Mouse (Mus musculus) intestine, postnatal 0 days (tissue): Measurements from ENCODE around the gene Rad9a. TPM values are rescaled to one million over a fixed set of nuclear protein-coding genes. Genes with fewer than 3 reads are reported as not detected.

Experiments
- ATAC-seq: fragments of 200-750 bp; cut with Nextera tagmentation; 2 replicates; pipeline ENCODE4 v1.8.0; 2017; ENCODE audit warnings: mild to moderate bottlenecking, moderate TSS enrichment, moderate library complexity
- H3K27ac ChIP-seq: fragments of 300-500 bp; sonication (generic); 2 replicates; pipeline ENCODE4 v1.5.1; 2014; ENCODE audit warnings: mild to moderate bottlenecking, low read depth, low read length, moderate library complexity
- H3K27me3 ChIP-seq: fragments of 300-500 bp; sonication (generic); replicated peaks from 2 replicates; pipeline ENCODE4 v1.6.1; 2014; ENCODE audit warnings: low read length, mixed read lengths; ENCODE audit not compliant: control insufficient read depth, insufficient read depth
- H3K36me3 ChIP-seq: fragments of 300-500 bp; sonication (generic); 2 replicates; pipeline ENCODE4 v1.6.1; 2014; ENCODE audit warnings: mild to moderate bottlenecking, moderate library complexity; ENCODE audit not compliant: control insufficient read depth, insufficient read depth
- H3K4me1 ChIP-seq: fragments of 300-500 bp; sonication (generic); replicated peaks from 2 replicates; pipeline ENCODE4 v1.6.1; 2014; ENCODE audit warnings: antibody characterized with exemption, low read length, mixed read lengths; ENCODE audit not compliant: control insufficient read depth, insufficient read depth
- H3K4me2 ChIP-seq: fragments of 300-500 bp; sonication (generic); replicated peaks from 2 replicates; pipeline ENCODE4 v1.6.1; 2014; ENCODE audit warnings: low read depth, mild to moderate bottlenecking, moderate library complexity
- H3K4me3 ChIP-seq: fragments of 300-500 bp; sonication (generic); 2 replicates; pipeline ENCODE4 v1.5.1; 2014; ENCODE audit warnings: low read depth, low read length
- H3K9ac ChIP-seq: fragments of 300-500 bp; sonication (generic); 2 replicates; pipeline ENCODE4 v1.6.1; 2014; ENCODE audit warnings: mild to moderate bottlenecking, low read depth, low read length
- H3K9me3 ChIP-seq: fragments of 300-500 bp; sonication (generic); 2 replicates; pipeline ENCODE4 v1.6.1; 2016; ENCODE audit warnings: mixed run types; ENCODE audit not compliant: control insufficient read depth
- CTCF ChIP-seq: sonication (generic); IDR thresholded peaks from 2 replicates; pipeline ENCODE4 v1.5.1; 2016; ENCODE audit warnings: low read depth, mild to moderate bottlenecking, control low read depth, antibody characterized with exemption, moderate library complexity
- WGBS: fragments of 180-500 bp; shearing (Covaris S2); extraction: QIAGEN DNeasy Blood & Tissue Kit; methylation state at CpG from one replicate; pipeline ENCODE4 v1.1.7; 2014; 5-methylcytosine and 5-hydroxymethylcytosine counted together
- polyA plus RNA-seq: library from polyadenylated mRNA; unstranded; fragments of >200 nt; fragmentation: Nextera tagmentation; extraction: Ambion mirVana; gene quantifications from 2 replicates; pipeline ENCODE4 v1.2.1, GENCODE M21; 2015

Rad9a gene
- polyA plus RNA-seq, 1 experiment from 2014 or later, result 12.3 TPM

DNA sequence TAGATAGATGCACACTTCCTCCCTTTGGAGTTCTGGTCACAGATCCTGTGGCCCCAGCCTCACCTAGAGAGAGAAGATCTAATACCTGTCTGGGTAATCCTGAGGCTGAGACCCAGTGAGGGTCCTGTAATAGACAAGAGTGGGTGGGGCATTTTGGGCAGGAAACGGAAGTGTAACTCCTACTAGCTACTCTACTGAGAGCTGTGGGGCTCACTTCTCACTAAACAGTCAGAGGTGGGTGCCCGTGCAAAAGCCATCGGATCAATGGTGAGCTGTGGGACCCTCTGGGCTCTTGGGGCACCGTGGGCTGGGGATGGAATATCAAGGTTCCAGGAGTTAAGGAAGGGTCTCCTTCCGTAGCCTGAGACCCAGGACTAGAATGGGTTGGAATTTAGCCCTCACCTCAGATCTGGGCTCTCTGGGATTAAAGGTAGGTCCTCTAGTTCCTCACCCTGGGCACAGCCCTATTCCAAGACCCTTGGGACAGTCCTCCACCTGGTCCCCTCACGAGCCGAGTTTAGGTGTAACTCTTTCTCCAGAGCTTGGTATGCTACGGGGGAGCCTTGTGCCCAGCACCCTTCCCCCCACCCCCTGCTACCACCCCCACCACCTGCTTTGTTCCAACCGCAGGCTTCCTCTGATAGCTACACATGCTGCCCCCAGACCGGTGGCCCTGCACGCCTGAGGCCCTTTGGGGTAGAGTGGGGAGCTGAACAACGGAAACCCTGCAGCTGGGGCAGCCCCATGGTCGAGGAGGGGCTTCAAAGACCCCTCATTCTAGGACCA lies 46.8 kb downstream of the Rad9a start:
- H3K4me3 ChIP-seq, result no peak overlapping the region
- no peaks in the 10 kb centered on the region for H3K9me3 ChIP-seq
- H3K9ac ChIP-seq, result no peak overlapping the region
- WGBS, result 76% methylated on average over 13 of the region's 13 CpGs
- TF ChIP-seq CTCF, result no peak
- H3K36me3 ChIP-seq, result peaks cover 75% of the 10 kb centered on the region
- no peak overlapping the region for H3K27ac ChIP-seq
- H3K4me1 ChIP-seq, result peaks cover 4% of the 10 kb centered on the region; the same call in 1 of the 2 replicates
- no peaks in the 10 kb centered on the region for H3K27me3 ChIP-seq
- no peak overlapping the region for H3K4me2 ChIP-seq
- ATAC-seq, result no peak

DNA sequence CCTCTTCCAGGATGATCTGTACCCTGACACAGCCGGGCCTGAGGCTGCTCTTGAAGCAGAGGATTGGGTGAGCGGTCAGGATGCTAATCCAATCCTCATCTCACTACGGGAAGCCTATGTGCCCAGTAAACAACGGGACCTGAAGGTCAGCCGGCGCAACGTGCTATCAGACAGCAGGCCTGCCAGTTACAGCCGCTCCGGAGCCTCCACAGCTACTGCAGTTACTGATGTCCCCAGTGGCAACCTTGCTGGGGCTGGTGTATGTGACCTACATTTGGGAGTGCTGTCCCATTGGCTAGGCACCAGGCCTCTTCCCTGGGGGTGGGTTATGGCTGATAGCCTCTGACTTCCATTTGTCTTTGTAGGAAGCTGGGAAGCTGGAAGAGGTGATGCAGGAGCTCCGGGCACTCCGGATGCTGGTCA lies 48.2 kb downstream of the Rad9a start, which contains the start of gene Ptprcap:
Ptprcap (plus strand) TSS at position 373 of the 423 bp plus-strand sequence.
- no peak for TF ChIP-seq CTCF
- Histone ChIP-seq H3K4me3 (no peak within 1 kb of the TSS), H3K9me3 (no peaks in the 10 kb centered on the region), H3K27me3 (no peaks in the 10 kb centered on the region), H3K36me3 (peaks cover 61% of the 10 kb centered on the region), H3K4me1 (peaks cover 9% of the 10 kb centered on the region; the same call in 1 of the 2 replicates), H3K9ac (no peak within 1 kb of the TSS), H3K27ac (no peak within 1 kb of the TSS), H3K4me2 (no peak within 1 kb of the TSS)
- 72% methylated on average over 11 of the region's 11 CpGs for WGBS
- no peak for ATAC-seq

DNA sequence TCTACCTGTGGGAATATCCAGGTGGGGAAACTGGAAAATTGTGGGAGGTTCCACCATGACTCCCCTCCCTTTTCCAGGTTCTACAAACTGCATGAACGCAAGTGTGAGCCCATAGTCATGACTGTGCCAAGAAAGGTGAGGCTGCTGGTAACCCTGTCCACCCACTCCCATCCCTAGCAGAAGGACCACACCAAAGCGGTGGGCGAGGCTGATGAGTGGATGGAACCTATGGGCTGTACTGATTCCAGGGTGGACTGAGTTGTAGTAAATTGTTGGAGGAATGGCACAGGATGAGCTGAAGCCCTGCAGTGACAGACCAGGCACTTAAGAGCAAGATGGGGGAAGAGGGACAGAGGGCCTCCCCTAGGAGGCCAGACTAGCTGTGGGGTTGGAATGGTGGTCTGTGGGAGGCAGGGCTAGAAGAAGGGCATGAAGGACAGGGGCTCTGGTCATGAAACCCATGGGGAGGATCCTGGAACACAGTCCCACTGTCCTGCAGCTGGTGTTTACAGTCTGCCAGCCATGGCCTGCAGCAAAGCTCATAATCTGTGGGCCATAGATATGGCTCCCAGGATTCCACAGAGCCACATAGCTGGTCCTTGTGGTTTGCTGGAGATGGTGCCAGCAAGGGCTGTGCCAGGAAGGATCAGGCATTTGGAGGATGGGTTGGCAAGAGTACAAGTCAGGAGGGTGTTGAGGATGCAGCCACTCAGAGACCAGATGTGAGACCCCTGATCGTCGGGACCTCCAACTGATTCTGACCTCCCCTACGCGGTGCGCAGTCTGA lies 48.8 kb downstream of the Rad9a start:
- 91% methylated on average over 8 of the region's 8 CpGs for WGBS
- Histone ChIP-seq H3K36me3 (peaks cover 61% of the 10 kb centered on the region), H3K4me3 (no peak overlapping the region), H3K27me3 (no peaks in the 10 kb centered on the region), H3K27ac (no peak overlapping the region), H3K4me1 (peaks cover 9% of the 10 kb centered on the region; the same call in 1 of the 2 replicates), H3K9me3 (no peaks in the 10 kb centered on the region), H3K9ac (no peak overlapping the region), H3K4me2 (no peak overlapping the region)
- no peak for TF ChIP-seq CTCF
- no peak for ATAC-seq

DNA sequence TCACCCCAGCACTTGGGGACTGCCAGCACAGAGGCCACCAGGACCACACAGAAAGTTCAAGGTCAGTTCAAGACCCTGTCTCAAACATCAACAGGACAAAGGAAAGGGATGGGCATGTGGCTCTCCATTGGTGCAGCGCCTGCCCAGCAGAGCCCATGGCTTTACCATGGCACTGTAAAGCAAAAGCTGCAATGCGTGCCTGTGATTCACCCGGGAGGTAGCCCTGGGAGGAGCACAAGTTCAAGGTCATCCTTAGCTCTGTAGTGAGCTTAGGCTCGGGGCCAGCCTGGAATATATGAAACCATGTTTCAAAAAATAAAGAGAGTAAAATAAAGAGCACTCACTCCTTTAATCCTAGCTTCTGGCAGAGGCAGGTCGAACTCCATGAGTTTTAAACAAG lies 49.6 kb downstream of the Rad9a start:
- H3K4me1 ChIP-seq, result peaks cover 9% of the 10 kb centered on the region; the same call in 1 of the 2 replicates
- 83% methylated on average over 5 of the region's 5 CpGs for WGBS
- peaks cover 60% of the 10 kb centered on the region for H3K36me3 ChIP-seq
- no peak overlapping the region for H3K27ac ChIP-seq
- TF ChIP-seq CTCF, result no peak
- H3K4me3 ChIP-seq, result no peak overlapping the region
- H3K4me2 ChIP-seq, result no peak overlapping the region
- ATAC-seq, result no peak
- no peak overlapping the region for H3K9ac ChIP-seq
- H3K27me3 ChIP-seq, result no peaks in the 10 kb centered on the region
- no peaks in the 10 kb centered on the region for H3K9me3 ChIP-seq

DNA sequence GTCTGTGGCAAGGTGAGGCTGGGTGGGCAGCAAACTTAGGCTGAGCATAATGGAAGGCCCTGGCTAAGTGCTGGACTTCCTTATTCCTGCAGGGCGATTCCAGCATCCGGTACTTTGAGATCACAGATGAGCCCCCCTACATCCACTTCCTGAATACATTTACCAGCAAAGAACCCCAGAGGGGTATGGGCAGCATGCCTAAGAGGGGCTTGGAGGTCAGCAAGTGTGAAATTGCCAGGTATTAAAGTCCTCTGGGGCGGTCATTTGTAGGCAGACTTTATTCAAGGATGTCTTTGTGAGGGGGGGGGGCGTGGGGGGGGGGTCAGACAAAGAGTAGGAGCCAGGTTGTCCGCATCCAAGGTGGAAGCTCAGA lies 50.0 kb downstream of the Rad9a start:
- Histone ChIP-seq H3K4me1 (peaks cover 9% of the 10 kb centered on the region; the same call in 1 of the 2 replicates), H3K36me3 (peaks cover 56% of the 10 kb centered on the region), H3K4me3 (no peak overlapping the region), H3K27me3 (no peaks in the 10 kb centered on the region), H3K9me3 (no peaks in the 10 kb centered on the region), H3K27ac (no peak overlapping the region), H3K9ac (no peak overlapping the region), H3K4me2 (no peak overlapping the region)
- WGBS, result 71% methylated on average over 5 of the region's 5 CpGs
- ATAC-seq, result no peak
- TF ChIP-seq CTCF, result no peak
